Mouse (Mus musculus): ENCODE measurements around the gene Cabp2.
"Not testable (repeated sequence)": the region's sequence is repeated elsewhere in the genome, so short reads cannot be mapped to it uniquely, and the experiment has no call there.

Cabp2 gene

GRCm38 (mm10) chr19:4103792-4104191 is 22.4 kb downstream of the Cabp2 start:
- peak in 1 of 2 experiments; percentile 19 for DNase-seq

- DNase-seq: peak in 1 of 2 experiments; percentile 40
Observed at GRCm38 (mm10) chr19:4104675-4105194, 23.4 kb downstream of the Cabp2 start.

- peak in 1 of 2 experiments; percentile 30 for DNase-seq
Observed at GRCm38 (mm10) chr19:4106654-4107053, 25.3 kb downstream of the Cabp2 start.

GRCm38 (mm10) chr19:4108535-4108934 is 27.2 kb downstream of the Cabp2 start:
- DNase-seq: no peak

GRCm38 (mm10) chr19:4112063-4112960 is 30.9 kb downstream of the Cabp2 start:
- peak in 1 of 2 experiments; percentile 31 for DNase-seq

GRCm38 (mm10) chr19:4113186-4113805 is 31.9 kb downstream of the Cabp2 start:
- DNase-seq: peak; percentile 99

GRCm38 (mm10) chr19:4113806-4114230 is 32.4 kb downstream of the Cabp2 start:
- peak in 1 of 2 experiments; percentile 38 for DNase-seq

- peak in 1 of 2 experiments; percentile 50 for DNase-seq
Observed at GRCm38 (mm10) chr19:4114551-4114950, 33.2 kb downstream of the Cabp2 start.

- DNase-seq: no peak
Observed at GRCm38 (mm10) chr19:4115144-4115543, 33.8 kb downstream of the Cabp2 start.

- DNase-seq: no peak
Observed at GRCm38 (mm10) chr19:4115816-4116215, 34.4 kb downstream of the Cabp2 start.

- DNase-seq: no peak
Observed at GRCm38 (mm10) chr19:4117006-4117405, 35.6 kb downstream of the Cabp2 start.

- DNase-seq: no peak
Observed at GRCm38 (mm10) chr19:4118350-4118749, 37.0 kb downstream of the Cabp2 start.

- DNase-seq: no peak
Observed at GRCm38 (mm10) chr19:4119716-4120487, 38.5 kb downstream of the Cabp2 start.

GRCm38 (mm10) chr19:4120496-4120895 is 39.1 kb downstream of the Cabp2 start:
- no peak for DNase-seq

- DNase-seq: peak; percentile 99
Observed at GRCm38 (mm10) chr19:4121097-4121805, 39.9 kb downstream of the Cabp2 start.

GRCm38 (mm10) chr19:4121896-4122295 is 40.5 kb downstream of the Cabp2 start:
- not testable (repeated sequence) for DNase-seq

- DNase-seq: no peak
Observed at GRCm38 (mm10) chr19:4122411-4123370, 41.3 kb downstream of the Cabp2 start.

GRCm38 (mm10) chr19:4124432-4124831 is 43.1 kb downstream of the Cabp2 start:
- DNase-seq: no peak

GRCm38 (mm10) chr19:4125268-4125667 is 43.9 kb downstream of the Cabp2 start:
- DNase-seq: not testable (repeated sequence)

GRCm38 (mm10) chr19:4125741-4126696 is 44.6 kb downstream of the Cabp2 start, which contains the start of gene Aip:
Gene Aip, minus strand, starts transcription at chr19:4125858.
- peak; percentile 98 to 99 for DNase-seq

Data from cerebellum, postnatal 25 days (tissue).